Mouse (Mus musculus) naive thymus-derived CD4-positive, alpha-beta T cell, adult 5 months (primary cell): ENCODE measurements around the gene Nxph2. TPM values are rescaled to one million over a fixed set of nuclear protein-coding genes. Genes with fewer than 3 reads are reported as not detected.

Source experiments
- polyA plus RNA-seq: library from polyadenylated mRNA; unstranded; fragments of 100-300 nt; shearing (Covaris generic); gene quantifications from one replicate; pipeline ENCODE4 v1.2.1, GENCODE M21; 2017

Gene Nxph2
- polyA plus RNA-seq = not detected

DNA sequence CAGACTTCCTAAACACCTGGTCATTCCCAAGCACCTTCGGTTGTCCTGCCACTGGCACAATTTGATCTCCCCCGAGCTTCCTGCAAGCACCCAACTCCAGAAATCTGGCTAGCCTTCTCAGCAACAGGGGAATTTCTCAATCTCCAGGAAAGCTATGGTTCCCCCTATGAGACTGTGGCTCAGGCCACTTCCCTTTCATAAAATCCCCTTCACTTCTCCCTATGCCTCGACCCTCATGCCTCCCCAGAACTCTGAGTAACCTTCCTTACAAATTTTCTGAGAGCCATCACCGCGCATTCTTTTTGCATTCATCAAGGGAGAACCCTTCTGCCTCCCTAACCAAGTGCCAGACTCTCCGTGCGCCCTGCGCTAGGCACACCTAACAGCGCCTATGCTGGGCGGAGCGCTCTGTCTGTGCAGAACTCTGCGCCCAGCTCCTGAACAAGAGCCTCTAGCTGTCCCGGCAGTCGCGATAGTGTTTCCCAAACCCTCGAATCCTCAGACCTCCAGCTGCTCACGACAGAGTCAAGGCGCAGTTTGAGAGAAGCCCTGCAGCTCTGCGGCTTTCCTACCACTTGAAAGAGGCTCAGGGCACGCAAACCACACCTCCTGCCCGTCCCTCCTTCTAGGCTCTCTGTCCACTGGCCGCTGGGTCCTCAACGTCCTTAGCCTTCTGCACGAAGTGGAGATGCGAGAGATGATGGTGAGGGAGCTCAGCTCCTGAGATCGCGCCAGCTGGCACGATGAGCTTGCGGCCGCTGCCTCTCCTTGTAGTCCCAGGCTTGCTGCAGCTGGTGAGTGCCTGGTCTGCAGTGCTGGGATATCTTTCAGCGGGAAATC lies at the start of gene Nxph2:
Nxph2 (plus strand) TSS at position 501 of the 840 bp plus-strand sequence.

Other genes with a start within 250 kb of the Nxph2 start
- 0.40 TPM for gene Mastl, start 165.2 kb upstream of the Nxph2 start, polyA plus RNA-seq
- gene Yme1l1, start 164.9 kb upstream of the Nxph2 start, polyA plus RNA-seq = 68.5 TPM
- not detected for gene 4931423N10Rik, start 113.8 kb upstream of the Nxph2 start, polyA plus RNA-seq